Comparison of ENCODE assay signal across 8 mouse cellular contexts in the genomic region with DNA sequence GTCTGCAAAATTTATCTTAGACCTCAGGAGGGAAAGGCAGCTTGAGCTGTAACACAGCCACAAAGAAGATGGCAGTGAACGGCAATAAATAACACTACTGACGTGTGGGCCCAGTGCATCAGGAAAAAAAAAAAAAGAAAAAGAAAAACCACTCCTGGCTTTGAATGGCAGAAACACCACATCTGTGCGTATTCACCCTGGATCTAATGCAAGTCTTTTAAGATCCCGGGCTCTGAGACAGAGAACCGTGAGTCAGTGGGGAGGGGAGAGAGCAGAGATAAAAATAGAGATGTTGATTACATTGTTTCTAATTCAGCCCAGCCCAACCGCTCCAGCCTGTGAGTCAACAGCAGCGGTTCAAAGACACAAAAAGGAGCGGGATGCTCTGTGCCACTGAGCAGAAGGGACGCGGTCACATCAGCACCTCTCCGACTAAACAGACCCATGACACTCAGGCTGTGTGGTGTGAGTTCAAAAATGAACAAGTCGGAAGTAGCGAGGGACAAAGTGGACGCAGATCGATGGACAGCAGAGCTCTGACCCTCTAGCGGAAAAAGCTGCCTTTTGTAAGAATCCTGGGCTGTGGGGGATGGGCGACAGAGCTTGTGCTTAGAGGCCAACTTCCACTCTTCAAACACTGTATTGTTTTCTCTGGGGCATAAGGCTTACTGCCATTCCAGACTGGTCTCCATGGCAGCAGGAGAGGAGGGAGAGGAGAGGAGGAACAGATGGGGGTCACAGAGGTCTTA.
DNase-seq lines count a peak whose midpoint lies in the region; ATAC-seq lines count a peak whose summit lies in the region.

No protein-coding gene starts in this region.

- H3K4me3 ChIP-seq in hindbrain, embryonic 12.5 days = peak overlapping the region; percentile 3; the same call in 1 of the 2 replicates

- peak overlapping the region; percentile 44 for H3K4me2 ChIP-seq in hindbrain, embryonic 12.5 days (replicated peaks)

- peaks cover 46% of the 10 kb centered on the region for H3K4me1 ChIP-seq in hindbrain, embryonic 12.5 days

- H3K27ac ChIP-seq in hindbrain, embryonic 12.5 days = peak overlapping the region; percentile 91

- no peaks in the 10 kb centered on the region for H3K36me3 ChIP-seq in hindbrain, embryonic 12.5 days

- peak; percentile 95 for ATAC-seq in hindbrain, embryonic 12.5 days (ENCODE audit: low FRiP score)

- under 1% methylated on average over 17 of the region's 17 CpGs for WGBS in hindbrain, embryonic 12.5 days

- no peaks in the 10 kb centered on the region for H3K9me3 ChIP-seq in hindbrain, embryonic 12.5 days (replicated peaks)

- H3K9ac ChIP-seq in hindbrain, embryonic 12.5 days = peak overlapping the region; percentile 35; the same call in 1 of the 2 replicates

- peak; percentile 87 for DNase-seq in MN1 (ENCODE audit: low spot score)
- DNase-seq in cerebellum, postnatal 14 days = peak; percentile 64 to 78
- peak; percentile 37 to 42 for DNase-seq in frontal cortex, postnatal 14 days (ENCODE audit: low spot score in 2 of 2)
- DNase-seq in left cerebral cortex, adult 11 months (ENCODE audit: low spot score) = peak; percentile 57
- DNase-seq in lung, postnatal 10 days = peak; percentile 89
- peak; percentile 35 for DNase-seq in ovary, adult 18-20 months (ENCODE audit: low spot score)
- peak; percentile 18 to 22 for DNase-seq in thymus, postnatal 36 days

- H3K27me3 ChIP-seq in hindbrain, embryonic 12.5 days = no peaks in the 10 kb centered on the region

Comparison
In these comparisons a context has a peak if more than half of its experiments do, and no peak if none do; other contexts are left out.
1. Peak in every context shown above with its lines: DNase-seq, ATAC-seq, H3K4me3 ChIP-seq and H3K27ac ChIP-seq.
2. DNase-seq: peak in every context shown above with its lines; median percentile 89 in lung, postnatal 10 days; 87 in MN1; 71 in cerebellum, postnatal 14 days; 57 in left cerebral cortex, adult 11 months; 40 in frontal cortex, postnatal 14 days; 35 in ovary, adult 18-20 months; 20 in thymus, postnatal 36 days.